In the genomic region with DNA sequence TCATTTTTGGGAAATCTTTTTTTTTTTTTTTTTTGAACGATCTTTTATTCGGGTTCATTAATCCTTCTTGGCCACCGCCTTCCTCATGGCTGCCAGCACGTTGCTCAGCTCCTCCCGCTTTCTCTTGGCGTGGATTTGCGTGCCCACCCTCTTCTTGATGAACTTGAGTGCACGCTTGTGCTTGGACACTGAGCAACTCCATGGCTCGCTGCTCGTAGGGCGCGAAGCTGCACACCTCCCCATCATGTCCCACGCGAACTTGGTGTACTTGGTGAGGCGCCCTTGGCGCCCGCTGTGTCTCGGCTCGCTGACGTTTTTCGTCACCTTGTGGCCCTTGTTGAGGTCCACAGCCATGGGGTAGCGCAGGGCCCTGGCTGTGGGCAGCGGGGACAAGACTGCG, we compare ENCODE assay signal across 26 mouse cellular contexts. TPM values are rescaled to one million over a fixed set of nuclear protein-coding genes. Genes with fewer than 3 reads are reported as not detected.
DNase-seq lines count a peak whose midpoint lies in the region; ATAC-seq and TF ChIP-seq lines count a peak whose summit lies in the region.
"Had no signal": no experiment of that assay in that cellular context is flagged by ENCODE, and none has a peak within 500 bp of the region (broad histone marks: within the 10 kb centered on the region; RNA-seq: fewer than 3 reads in every experiment).

No protein-coding gene starts in this region.

- peaks cover 3% of the 10 kb centered on the region; the same call in 1 of the 2 replicates for H3K4me1 ChIP-seq in forebrain, embryonic 16.5 days (replicated peaks; ENCODE audit: control insufficient read depth, insufficient read depth, low read length)
- H3K4me1 ChIP-seq in forebrain, embryonic 11.5 days (replicated peaks; ENCODE audit: control insufficient read depth, insufficient read depth, low read length) = peaks cover 5% of the 10 kb centered on the region; the same call in 1 of the 2 replicates
- no peaks in the 10 kb centered on the region for H3K4me1 ChIP-seq in hindbrain, postnatal 0 days (ENCODE audit: insufficient read depth, low read length)
- no peaks in the 10 kb centered on the region for H3K4me1 ChIP-seq in hindbrain, embryonic 11.5 days (replicated peaks; ENCODE audit: control insufficient read depth, insufficient read depth, low read length)
- H3K4me1 ChIP-seq in stomach, embryonic 16.5 days (ENCODE audit: control insufficient read depth, insufficient read depth, low read length) = peaks cover 10% of the 10 kb centered on the region

- WGBS in forebrain, embryonic 16.5 days = 82% methylated on average over 24 of the region's 24 CpGs
- 92% methylated on average over 24 of the region's 24 CpGs for WGBS in forebrain, embryonic 11.5 days
- WGBS in hindbrain, postnatal 0 days = 82% methylated on average over 24 of the region's 24 CpGs
- 92% methylated on average over 24 of the region's 24 CpGs for WGBS in hindbrain, embryonic 11.5 days
- WGBS in stomach, embryonic 16.5 days = 85% methylated on average over 24 of the region's 24 CpGs

- ATAC-seq in forebrain, embryonic 16.5 days = no peak
- no peak for ATAC-seq in forebrain, embryonic 11.5 days (replicated peaks; ENCODE audit: low FRiP score)
- ATAC-seq in hindbrain, postnatal 0 days = no peak
- no peak for ATAC-seq in hindbrain, embryonic 11.5 days (ENCODE audit: low FRiP score)
- ATAC-seq in stomach, embryonic 16.5 days (ENCODE audit: insufficient read depth, low FRiP score) = no peak
- ATAC-seq: intestine, postnatal 0 days had no signal

- peak overlapping the region; percentile 38 for H3K4me2 ChIP-seq in forebrain, embryonic 16.5 days (ENCODE audit: low read length)
- no peak overlapping the region for H3K4me2 ChIP-seq in forebrain, embryonic 11.5 days (ENCODE audit: low read depth, low read length, severe bottlenecking)
- 0 out of 2 replicates have a peak overlapping the region, but pooled peaks have one; percentile 22 for H3K4me2 ChIP-seq in hindbrain, postnatal 0 days (ENCODE audit: low read depth, low read length)
- no peak overlapping the region for H3K4me2 ChIP-seq in hindbrain, embryonic 11.5 days (replicated peaks; ENCODE audit: low read depth, low read length)
- no peak overlapping the region for H3K4me2 ChIP-seq in stomach, embryonic 16.5 days (ENCODE audit: low read depth, low read length)
- H3K4me2 ChIP-seq: limb, embryonic 15.5 days; midbrain, embryonic 12.5 days; neural tube, embryonic 13.5 days had no signal

- H3K9me3 ChIP-seq in forebrain, embryonic 16.5 days (ENCODE audit: control insufficient read depth, low read length) = no peaks in the 10 kb centered on the region
- no peaks in the 10 kb centered on the region for H3K9me3 ChIP-seq in forebrain, embryonic 11.5 days (ENCODE audit: control insufficient read depth, low read length)
- H3K9me3 ChIP-seq in hindbrain, postnatal 0 days (ENCODE audit: low read length) = no peaks in the 10 kb centered on the region
- H3K9me3 ChIP-seq in hindbrain, embryonic 11.5 days (ENCODE audit: control insufficient read depth, low read length) = no peaks in the 10 kb centered on the region
- no peaks in the 10 kb centered on the region; the same call in 1 of the 2 replicates for H3K9me3 ChIP-seq in stomach, embryonic 16.5 days (replicated peaks; ENCODE audit: control insufficient read depth, low read length)
- H3K9me3 ChIP-seq: limb, embryonic 10.5 days; limb, embryonic 15.5 days; liver, embryonic 13.5 days; midbrain, embryonic 12.5 days; neural tube, embryonic 13.5 days had no signal

- TF ChIP-seq CTCF in hindbrain, postnatal 0 days (IDR thresholded peaks at IDR 0.05; ENCODE audit: low read depth) = no peak

- no peak overlapping the region for H3K4me3 ChIP-seq in forebrain, embryonic 16.5 days (replicated peaks; ENCODE audit: low read length)
- H3K4me3 ChIP-seq in forebrain, embryonic 11.5 days (ENCODE audit: low read depth, low read length) = no peak overlapping the region
- H3K4me3 ChIP-seq in hindbrain, postnatal 0 days (ENCODE audit: low read length) = no peak overlapping the region
- H3K4me3 ChIP-seq in hindbrain, embryonic 11.5 days (ENCODE audit: low read depth, low read length) = no peak overlapping the region
- H3K4me3 ChIP-seq in stomach, embryonic 16.5 days (replicated peaks; ENCODE audit: low read length) = no peak overlapping the region
- H3K4me3 ChIP-seq: limb, embryonic 10.5 days; limb, embryonic 15.5 days; liver, embryonic 13.5 days; megakaryocyte, embryonic 14.5 days; midbrain, embryonic 12.5 days; neural tube, embryonic 13.5 days had no signal

- H3K9ac ChIP-seq in forebrain, embryonic 16.5 days (replicated peaks; ENCODE audit: low read depth, low read length) = no peak overlapping the region
- no peak overlapping the region for H3K9ac ChIP-seq in forebrain, embryonic 11.5 days (ENCODE audit: low read length)
- no peak overlapping the region for H3K9ac ChIP-seq in hindbrain, postnatal 0 days (replicated peaks; ENCODE audit: low read length)
- no peak overlapping the region for H3K9ac ChIP-seq in hindbrain, embryonic 11.5 days (ENCODE audit: low read depth, low read length)
- H3K9ac ChIP-seq in stomach, embryonic 16.5 days (ENCODE audit: low read length) = no peak overlapping the region
- H3K9ac ChIP-seq: limb, embryonic 15.5 days; liver, embryonic 13.5 days; midbrain, embryonic 12.5 days; neural tube, embryonic 13.5 days had no signal

- no peak for DNase-seq in forebrain, embryonic 11.5 days (ENCODE audit: low spot score)
- DNase-seq in hindbrain, postnatal 0 days (ENCODE audit: low spot score) = no peak
- no peak for DNase-seq in hindbrain, embryonic 11.5 days (ENCODE audit: low spot score)
- DNase-seq in R1 (ENCODE audit: low read depth, low spot score) = peak; percentile 53
- DNase-seq in Muller cell, postnatal 12 days (ENCODE audit: inconsistent ontology term) = no peak
- DNase-seq in B cell, adult 2 months = no peak
- DNase-seq: adrenal gland, adult 8-10 months; cerebellum, adult 11 months; cerebellum, adult 9-11 months; gastrocnemius, postnatal 25 days; heart, adult 11 months; heart, postnatal 4 days; kidney, postnatal 14 days; layer of hippocampus, adult 9-11 months; liver, embryonic 13.5 days; lung, adult 18-20 months; lung, postnatal 4 days had no signal

- H3K27me3 ChIP-seq in forebrain, embryonic 16.5 days (replicated peaks; ENCODE audit: control insufficient read depth, insufficient read depth, low read length) = no peaks in the 10 kb centered on the region
- no peaks in the 10 kb centered on the region for H3K27me3 ChIP-seq in forebrain, embryonic 11.5 days (ENCODE audit: control insufficient read depth, insufficient read depth, low read length)
- no peaks in the 10 kb centered on the region for H3K27me3 ChIP-seq in hindbrain, postnatal 0 days (ENCODE audit: insufficient read depth, low read length)
- H3K27me3 ChIP-seq in hindbrain, embryonic 11.5 days (ENCODE audit: control insufficient read depth, insufficient read depth, low read length) = no peaks in the 10 kb centered on the region
- H3K27me3 ChIP-seq in stomach, embryonic 16.5 days (ENCODE audit: control insufficient read depth, insufficient read depth, low read length) = no peaks in the 10 kb centered on the region
- H3K27me3 ChIP-seq: CH12.LX; limb, embryonic 15.5 days; liver, embryonic 13.5 days; megakaryocyte, embryonic 14.5 days; midbrain, embryonic 12.5 days; neural tube, embryonic 13.5 days had no signal

- no peak overlapping the region for H3K27ac ChIP-seq in forebrain, embryonic 16.5 days (ENCODE audit: low read length)
- no peak overlapping the region for H3K27ac ChIP-seq in forebrain, embryonic 11.5 days (ENCODE audit: low read depth, low read length)
- H3K27ac ChIP-seq in hindbrain, postnatal 0 days = no peak overlapping the region
- no peak overlapping the region for H3K27ac ChIP-seq in hindbrain, embryonic 11.5 days (ENCODE audit: low read depth, low read length)
- peak overlapping the region; percentile 39; the same call in 1 of the 2 replicates for H3K27ac ChIP-seq in stomach, embryonic 16.5 days (ENCODE audit: low read length)
- H3K27ac ChIP-seq: limb, embryonic 10.5 days; liver, embryonic 13.5 days; midbrain, embryonic 12.5 days; neural tube, embryonic 13.5 days had no signal

- H3K36me3 ChIP-seq in forebrain, embryonic 16.5 days (ENCODE audit: control insufficient read depth, insufficient read depth) = no peaks in the 10 kb centered on the region
- no peaks in the 10 kb centered on the region for H3K36me3 ChIP-seq in forebrain, embryonic 11.5 days (ENCODE audit: control insufficient read depth, insufficient read depth, low read length)
- no peaks in the 10 kb centered on the region for H3K36me3 ChIP-seq in hindbrain, postnatal 0 days (ENCODE audit: insufficient read depth, low read length)
- H3K36me3 ChIP-seq in hindbrain, embryonic 11.5 days (ENCODE audit: control insufficient read depth, insufficient read depth, low read length) = no peaks in the 10 kb centered on the region
- H3K36me3 ChIP-seq in stomach, embryonic 16.5 days (ENCODE audit: control insufficient read depth, insufficient read depth, low read length) = no peaks in the 10 kb centered on the region
- H3K36me3 ChIP-seq: limb, embryonic 10.5 days; limb, embryonic 15.5 days; liver, embryonic 13.5 days; midbrain, embryonic 12.5 days; neural tube, embryonic 13.5 days had no signal

RNA-seq across cellular contexts. Expression of a gene that starts 28.1 kb away (rescaled TPM):
- 4.1 and 6.5 TPM in 2 replicates for polyA plus RNA-seq in forebrain, embryonic 16.5 days (2015; fragmentation: Nextera tagmentation; extraction: Ambion mirVana)
- polyA plus RNA-seq in forebrain, embryonic 11.5 days (2014; fragmentation: Nextera tagmentation; extraction: Ambion mirVana) = 5.1 and 7.2 TPM in 2 replicates
- 3.8 and 11.8 TPM in 2 replicates for total RNA-seq in hindbrain, postnatal 0 days (2014; rRNA removed)
- polyA plus RNA-seq in hindbrain, postnatal 0 days (2015; fragmentation: Nextera tagmentation; extraction: Ambion mirVana) = 3.2 and 4.7 TPM in 2 replicates
- polyA plus RNA-seq in hindbrain, embryonic 11.5 days (2014; fragmentation: Nextera tagmentation; extraction: Ambion mirVana) = 5.6 and 5.9 TPM in 2 replicates
- 28.1 and 28.9 TPM in 2 replicates for polyA plus RNA-seq in stomach, embryonic 16.5 days (2015; fragmentation: Nextera tagmentation; extraction: Ambion mirVana)

Comparison
In these comparisons a context has a peak if more than half of its experiments do, and no peak if none do; other contexts are left out.
1. H3K4me2 ChIP-seq: peak in forebrain, embryonic 16.5 days (single experiment) and hindbrain, postnatal 0 days (single experiment); none in forebrain, embryonic 11.5 days (single experiment), hindbrain, embryonic 11.5 days (single experiment) and stomach, embryonic 16.5 days (single experiment).